Mouse (Mus musculus): ENCODE data around the gene Dbnl. TPM values are rescaled to one million over a fixed set of nuclear protein-coding genes. Genes with fewer than 3 reads are reported as not detected.

The Dbnl gene
- polyA plus RNA-seq, 1 experiment = 71.0 TPM

- no peak overlapping the region for H3K4me2 ChIP-seq (ENCODE audit: low read depth)
- no peak overlapping the region for H3ac ChIP-seq (ENCODE audit: control insufficient read depth, insufficient read length)
- TF ChIP-seq POLR2AphosphoS2 (IDR thresholded peaks at IDR 0.05; ENCODE audit: insufficient read length, low read depth) (no peak), MYOG (IDR thresholded peaks at IDR 0.05; ENCODE audit: control insufficient read depth in 1 of 3, insufficient read depth in 1 of 3, insufficient read length in 2 of 3, low read depth in 2 of 3) (no peak), TCF3 (IDR thresholded peaks at IDR 0.05; ENCODE audit: insufficient read length, low read depth) (no peak), CEBPB (IDR thresholded peaks at IDR 0.05; ENCODE audit: insufficient read depth, poor library complexity, severe bottlenecking) (no peak), E2F4 (IDR thresholded peaks at IDR 0.05; ENCODE audit: insufficient read depth) (no peak), MYOD1 (IDR thresholded peaks at IDR 0.05; ENCODE audit: control insufficient read depth in 1 of 3, insufficient read length in 2 of 3, low read depth in 2 of 3) (no peak), SRF (IDR thresholded peaks at IDR 0.05; ENCODE audit: control insufficient read depth, insufficient read length, low read depth) (no peak), POLR2A (IDR thresholded peaks at IDR 0.05; ENCODE audit: insufficient read length, low read depth) (no peak), REST (IDR thresholded peaks at IDR 0.05; ENCODE audit: insufficient read depth, insufficient read length) (no peak), TCF12 (IDR thresholded peaks at IDR 0.05; ENCODE audit: insufficient read depth, poor library complexity, severe bottlenecking) (no peak), MAX (IDR thresholded peaks at IDR 0.05; ENCODE audit: low read depth) (no peak), USF1 (IDR thresholded peaks at IDR 0.05; ENCODE audit: low read depth) (no peak)
- H3K36me3 ChIP-seq (ENCODE audit: control insufficient read depth, insufficient read depth) = no peaks in the 10 kb centered on the region
- no peak overlapping the region for H3K4me3 ChIP-seq
- H3K79me2 ChIP-seq (ENCODE audit: control insufficient read depth, insufficient read depth) = no peaks in the 10 kb centered on the region
- no peaks in the 10 kb centered on the region for H3K27me3 ChIP-seq (ENCODE audit: control insufficient read depth, insufficient read depth, insufficient read length)
Observed at GRCm38 (mm10) chr11:5780035-5780499, 8.2 kb upstream of the Dbnl start.

GRCm38 (mm10) chr11:5782199-5782944 lies 5.9 kb upstream of the Dbnl start:
- Histone ChIP-seq H3ac (ENCODE audit: control insufficient read depth, insufficient read length) (no peak overlapping the region), H3K36me3 (ENCODE audit: control insufficient read depth, insufficient read depth) (no peaks in the 10 kb centered on the region), H3K4me2 (ENCODE audit: low read depth) (no peak overlapping the region), H3K4me3 (no peak overlapping the region), H3K27me3 (ENCODE audit: control insufficient read depth, insufficient read depth, insufficient read length) (no peaks in the 10 kb centered on the region), H3K79me2 (ENCODE audit: control insufficient read depth, insufficient read depth) (no peaks in the 10 kb centered on the region)
- TF ChIP-seq REST (IDR thresholded peaks at IDR 0.05; ENCODE audit: insufficient read depth, insufficient read length) (no peak), SRF (IDR thresholded peaks at IDR 0.05; ENCODE audit: control insufficient read depth, insufficient read length, low read depth) (no peak), POLR2A (IDR thresholded peaks at IDR 0.05; ENCODE audit: insufficient read length, low read depth) (no peak), CEBPB (IDR thresholded peaks at IDR 0.05; ENCODE audit: insufficient read depth, poor library complexity, severe bottlenecking) (no peak), E2F4 (IDR thresholded peaks at IDR 0.05; ENCODE audit: insufficient read depth) (no peak), MYOG (IDR thresholded peaks at IDR 0.05; ENCODE audit: control insufficient read depth in 1 of 3, insufficient read depth in 1 of 3, insufficient read length in 2 of 3, low read depth in 2 of 3) (no peak), POLR2AphosphoS2 (IDR thresholded peaks at IDR 0.05; ENCODE audit: insufficient read length, low read depth) (no peak), MYOD1 (IDR thresholded peaks at IDR 0.05; ENCODE audit: control insufficient read depth in 1 of 3, insufficient read length in 2 of 3, low read depth in 2 of 3) (no peak), MAX (IDR thresholded peaks at IDR 0.05; ENCODE audit: low read depth) (no peak), USF1 (IDR thresholded peaks at IDR 0.05; ENCODE audit: low read depth) (no peak)

GRCm38 (mm10) chr11:5785732-5786131 lies 2.6 kb upstream of the Dbnl start:
- no peak overlapping the region for H3K4me2 ChIP-seq (ENCODE audit: low read depth)
- no peak for TF ChIP-seq CEBPB (IDR thresholded peaks at IDR 0.05; ENCODE audit: insufficient read depth, poor library complexity, severe bottlenecking)
- TF ChIP-seq MYOD1 (IDR thresholded peaks at IDR 0.05; ENCODE audit: control insufficient read depth in 1 of 3, insufficient read length in 2 of 3, low read depth in 2 of 3) = no peak
- no peak for TF ChIP-seq TCF3 (IDR thresholded peaks at IDR 0.05; ENCODE audit: insufficient read length, low read depth)
- H3K27me3 ChIP-seq (ENCODE audit: control insufficient read depth, insufficient read depth, insufficient read length) = no peaks in the 10 kb centered on the region
- no peak overlapping the region for H3K4me3 ChIP-seq
- H3ac ChIP-seq (ENCODE audit: control insufficient read depth, insufficient read length) = no peak overlapping the region
- peaks cover 13% of the 10 kb centered on the region for H3K79me2 ChIP-seq (ENCODE audit: control insufficient read depth, insufficient read depth)
- no peaks in the 10 kb centered on the region for H3K36me3 ChIP-seq (ENCODE audit: control insufficient read depth, insufficient read depth)

- no peak for TF ChIP-seq REST (IDR thresholded peaks at IDR 0.05; ENCODE audit: insufficient read depth, insufficient read length)
Observed at GRCm38 (mm10) chr11:5787671-5788055, 625 bp upstream of the Dbnl start.

GRCm38 (mm10) chr11:5789071-5789753 lies 924 bp downstream of the Dbnl start:
- H3K4me3 ChIP-seq = peak overlapping the region; percentile 97
- TF ChIP-seq TCF3 (IDR thresholded peaks at IDR 0.05; ENCODE audit: insufficient read length, low read depth) (no peak), SRF (IDR thresholded peaks at IDR 0.05; ENCODE audit: control insufficient read depth, insufficient read length, low read depth) (no peak), USF1 (IDR thresholded peaks at IDR 0.05; ENCODE audit: low read depth) (no peak), MYOD1 (IDR thresholded peaks at IDR 0.05; ENCODE audit: control insufficient read depth in 1 of 3, insufficient read length in 2 of 3, low read depth in 2 of 3) (no peak), CEBPB (IDR thresholded peaks at IDR 0.05; ENCODE audit: insufficient read depth, poor library complexity, severe bottlenecking) (no peak), E2F4 (IDR thresholded peaks at IDR 0.05; ENCODE audit: insufficient read depth) (no peak), REST (IDR thresholded peaks at IDR 0.05; ENCODE audit: insufficient read depth, insufficient read length) (no peak), POLR2A (IDR thresholded peaks at IDR 0.05; ENCODE audit: insufficient read length, low read depth) (no peak), TCF12 (IDR thresholded peaks at IDR 0.05; ENCODE audit: insufficient read depth, poor library complexity, severe bottlenecking) (no peak), MYOG (IDR thresholded peaks at IDR 0.05; ENCODE audit: control insufficient read depth in 1 of 3, insufficient read depth in 1 of 3, insufficient read length in 2 of 3, low read depth in 2 of 3) (no peak), MAX (IDR thresholded peaks at IDR 0.05; ENCODE audit: low read depth) (no peak), POLR2AphosphoS2 (IDR thresholded peaks at IDR 0.05; ENCODE audit: insufficient read length, low read depth) (no peak)

More at GRCm38 (mm10) chr11:5787671-5788055, 625 bp upstream of the Dbnl start:
- Histone ChIP-seq H3K27me3 (ENCODE audit: control insufficient read depth, insufficient read depth, insufficient read length) (no peaks in the 10 kb centered on the region), H3K4me2 (ENCODE audit: low read depth) (peak overlapping the region; percentile 99), H3K4me3 (peak overlapping the region; percentile 97), H3K36me3 (ENCODE audit: control insufficient read depth, insufficient read depth) (no peaks in the 10 kb centered on the region), H3ac (ENCODE audit: control insufficient read depth, insufficient read length) (peak overlapping the region; percentile 30), H3K79me2 (ENCODE audit: control insufficient read depth, insufficient read depth) (peaks cover 13% of the 10 kb centered on the region)

More at GRCm38 (mm10) chr11:5789071-5789753, 924 bp downstream of the Dbnl start:
- H3K4me2 ChIP-seq (ENCODE audit: low read depth) = peak overlapping the region; percentile 95
- peak overlapping the region; percentile 30 for H3ac ChIP-seq (ENCODE audit: control insufficient read depth, insufficient read length)
- H3K27me3 ChIP-seq (ENCODE audit: control insufficient read depth, insufficient read depth, insufficient read length) = no peaks in the 10 kb centered on the region
- H3K79me2 ChIP-seq (ENCODE audit: control insufficient read depth, insufficient read depth) = peaks cover 13% of the 10 kb centered on the region
- H3K36me3 ChIP-seq (ENCODE audit: control insufficient read depth, insufficient read depth) = peaks cover 3% of the 10 kb centered on the region

Data from myocyte (in vitro differentiated cells).